Mouse (Mus musculus): ENCODE measurements around the gene Zfp980.
"Not testable (repeated sequence)": the region's sequence is repeated elsewhere in the genome, so short reads cannot be mapped to it uniquely, and the experiment has no call there.

DNA sequence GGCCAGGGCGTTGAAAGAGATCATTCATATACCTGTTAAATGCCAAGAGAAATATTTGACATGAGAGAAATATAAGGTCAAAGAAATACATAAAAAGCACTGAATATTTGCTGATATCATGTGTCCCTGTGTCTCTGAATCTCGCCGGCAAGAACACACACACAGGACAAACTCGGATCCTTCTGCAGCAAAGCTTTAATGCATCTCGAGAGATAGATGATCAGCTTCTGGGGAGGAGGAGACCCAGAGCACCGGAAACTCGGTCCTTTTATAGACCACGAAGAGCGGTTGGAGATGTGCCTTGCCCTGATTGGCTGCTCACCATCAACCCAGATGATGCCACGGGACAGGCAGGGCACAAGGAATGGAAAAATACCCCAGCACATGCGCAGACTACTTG lies 11.5 kb downstream of the Zfp980 start:
- TF ChIP-seq CTCF (IDR thresholded peaks at IDR 0.05; ENCODE audit: extremely low read depth, insufficient read length, insufficient replicate concordance, low read depth, low read length); POLR2A (IDR thresholded peaks at IDR 0.05; ENCODE audit: low read depth, low read length): not testable (repeated sequence)
